Mouse (Mus musculus): ENCODE data around the gene Serpina3g. TPM values are rescaled to one million over a fixed set of nuclear protein-coding genes. Genes with fewer than 3 reads are reported as not detected.

The Serpina3g gene
- polyA plus RNA-seq, 1 experiment = 0.23 TPM

- no peaks in the 10 kb centered on the region for H3K4me1 ChIP-seq (ENCODE audit: control insufficient read depth, insufficient read depth, low read length)
- H3K4me3 ChIP-seq (ENCODE audit: insufficient read depth, low read length) = no peak overlapping the region
- H3K27ac ChIP-seq (ENCODE audit: insufficient read depth, low read length) = no peak overlapping the region
- TF ChIP-seq CTCF (IDR thresholded peaks at IDR 0.05; ENCODE audit: extremely low read depth, insufficient read depth, low read length) (no peak), POLR2A (IDR thresholded peaks at IDR 0.05; ENCODE audit: extremely low read depth, insufficient read depth, low read length) (no peak)
Observed at GRCm38 (mm10) chr12:104266374-104266773, 30.3 kb downstream of the Serpina3g start.

- TF ChIP-seq CTCF (IDR thresholded peaks at IDR 0.05; ENCODE audit: extremely low read depth, insufficient read depth, low read length) (no peak), POLR2A (IDR thresholded peaks at IDR 0.05; ENCODE audit: extremely low read depth, insufficient read depth, low read length) (no peak)
- H3K4me3 ChIP-seq (ENCODE audit: insufficient read depth, low read length) = no peak overlapping the region
Observed at GRCm38 (mm10) chr12:104278216-104279055, 42.4 kb downstream of the Serpina3g start.

GRCm38 (mm10) chr12:104279056-104279435 is 43.0 kb downstream of the Serpina3g start:
- TF ChIP-seq CTCF (IDR thresholded peaks at IDR 0.05; ENCODE audit: extremely low read depth, insufficient read depth, low read length) (no peak), POLR2A (IDR thresholded peaks at IDR 0.05; ENCODE audit: extremely low read depth, insufficient read depth, low read length) (no peak)
- H3K4me1 ChIP-seq (ENCODE audit: control insufficient read depth, insufficient read depth, low read length) = no peaks in the 10 kb centered on the region
- no peak overlapping the region for H3K27ac ChIP-seq (ENCODE audit: insufficient read depth, low read length)
- H3K4me3 ChIP-seq (ENCODE audit: insufficient read depth, low read length) = no peak overlapping the region

More at GRCm38 (mm10) chr12:104278216-104279055, 42.4 kb downstream of the Serpina3g start:
- no peak overlapping the region for H3K27ac ChIP-seq (ENCODE audit: insufficient read depth, low read length)
- H3K4me1 ChIP-seq (ENCODE audit: control insufficient read depth, insufficient read depth, low read length) = no peaks in the 10 kb centered on the region

- Histone ChIP-seq H3K4me1 (ENCODE audit: control insufficient read depth, insufficient read depth, low read length) (no peaks in the 10 kb centered on the region), H3K4me3 (ENCODE audit: insufficient read depth, low read length) (no peak overlapping the region), H3K27ac (ENCODE audit: insufficient read depth, low read length) (no peak overlapping the region)
- TF ChIP-seq POLR2A (IDR thresholded peaks at IDR 0.05; ENCODE audit: extremely low read depth, insufficient read depth, low read length) = no peak
- no peak for TF ChIP-seq CTCF (IDR thresholded peaks at IDR 0.05; ENCODE audit: extremely low read depth, insufficient read depth, low read length)
Observed at GRCm38 (mm10) chr12:104283380-104283779, 47.3 kb downstream of the Serpina3g start.

GRCm38 (mm10) chr12:104288336-104288735 is 52.3 kb downstream of the Serpina3g start:
- H3K4me3 ChIP-seq (ENCODE audit: insufficient read depth, low read length) = no peak overlapping the region
- H3K4me1 ChIP-seq (ENCODE audit: control insufficient read depth, insufficient read depth, low read length) = no peaks in the 10 kb centered on the region
- no peak overlapping the region for H3K27ac ChIP-seq (ENCODE audit: insufficient read depth, low read length)
- TF ChIP-seq POLR2A (IDR thresholded peaks at IDR 0.05; ENCODE audit: extremely low read depth, insufficient read depth, low read length) (no peak), CTCF (IDR thresholded peaks at IDR 0.05; ENCODE audit: extremely low read depth, insufficient read depth, low read length) (no peak)

- no peak for TF ChIP-seq POLR2A (IDR thresholded peaks at IDR 0.05; ENCODE audit: extremely low read depth, insufficient read depth, low read length)
- no peak for TF ChIP-seq CTCF (IDR thresholded peaks at IDR 0.05; ENCODE audit: extremely low read depth, insufficient read depth, low read length)
- Histone ChIP-seq H3K4me1 (ENCODE audit: control insufficient read depth, insufficient read depth, low read length) (no peaks in the 10 kb centered on the region), H3K27ac (ENCODE audit: insufficient read depth, low read length) (no peak overlapping the region), H3K4me3 (ENCODE audit: insufficient read depth, low read length) (no peak overlapping the region)
Observed at GRCm38 (mm10) chr12:104289872-104290271, 53.8 kb downstream of the Serpina3g start.

Other genes with a start within 250 kb of the Serpina3g start
- gene Serpina11, start 246.3 kb upstream of the Serpina3g start, polyA plus RNA-seq (2012; rRNA removed) = not detected in 2 replicates
- 0.04 and 3.8 TPM in 2 replicates for gene Serpina9, start 222.5 kb upstream of the Serpina3g start, polyA plus RNA-seq (2012; rRNA removed)
- 0.04 TPM in 1 of 2 replicates, not detected in the other for gene Serpina12, start 191.8 kb upstream of the Serpina3g start, polyA plus RNA-seq (2012; rRNA removed)
- gene Serpina5, start 135.1 kb upstream of the Serpina3g start, polyA plus RNA-seq (2012; rRNA removed) = not detected in 2 replicates
- gene Serpina3a, start 123.5 kb upstream of the Serpina3g start, polyA plus RNA-seq (2012; rRNA removed) = not detected in 2 replicates
- gene Serpina3b, start 108.2 kb upstream of the Serpina3g start, polyA plus RNA-seq (2012; rRNA removed) = not detected in 2 replicates
- gene Serpina3c, start 82.4 kb upstream of the Serpina3g start, polyA plus RNA-seq (2012; rRNA removed) = 0.04 TPM in 2 replicates
- not detected in 2 replicates for gene Serpina3f, start 21.7 kb upstream of the Serpina3g start, polyA plus RNA-seq (2012; rRNA removed)
- not detected in 2 replicates for gene Serpina3i, start 26.9 kb downstream of the Serpina3g start, polyA plus RNA-seq (2012; rRNA removed)
- not detected in 2 replicates for gene Serpina3j, start 78.3 kb downstream of the Serpina3g start, polyA plus RNA-seq (2012; rRNA removed)
- not detected in 2 replicates for gene Serpina3k, start 102.2 kb downstream of the Serpina3g start, polyA plus RNA-seq (2012; rRNA removed)
- not detected in 2 replicates for gene Serpina3m, start 102.2 kb downstream of the Serpina3g start, polyA plus RNA-seq (2012; rRNA removed)
- gene Serpina3n, start 170.5 kb downstream of the Serpina3g start, polyA plus RNA-seq (2012; rRNA removed) = 9.7 and 19.6 TPM in 2 replicates
- gene Gsc, start 237.1 kb downstream of the Serpina3g start, polyA plus RNA-seq (2012; rRNA removed) = not detected in 2 replicates

All from cortical plate, adult 2 months (tissue).